Mouse (Mus musculus): ENCODE measurements around the gene Foxn3. TPM values are rescaled to one million over a fixed set of nuclear protein-coding genes. Genes with fewer than 3 reads are reported as not detected.

Gene Foxn3
- polyA plus RNA-seq, 1 experiment = 28.9 TPM

- H3K27ac ChIP-seq (replicated peaks; ENCODE audit: low read depth, low read length) = no peak overlapping the region
- H3K4me1 ChIP-seq (ENCODE audit: control insufficient read depth, insufficient read depth, insufficient read length, low read length) = no peaks in the 10 kb centered on the region
- no peak overlapping the region for H3K4me3 ChIP-seq (ENCODE audit: insufficient read depth, low read depth, low read length)
Measured at GRCm38 (mm10) chr12:99574299-99574698, 10.9 kb upstream of the Foxn3 start.

DNA sequence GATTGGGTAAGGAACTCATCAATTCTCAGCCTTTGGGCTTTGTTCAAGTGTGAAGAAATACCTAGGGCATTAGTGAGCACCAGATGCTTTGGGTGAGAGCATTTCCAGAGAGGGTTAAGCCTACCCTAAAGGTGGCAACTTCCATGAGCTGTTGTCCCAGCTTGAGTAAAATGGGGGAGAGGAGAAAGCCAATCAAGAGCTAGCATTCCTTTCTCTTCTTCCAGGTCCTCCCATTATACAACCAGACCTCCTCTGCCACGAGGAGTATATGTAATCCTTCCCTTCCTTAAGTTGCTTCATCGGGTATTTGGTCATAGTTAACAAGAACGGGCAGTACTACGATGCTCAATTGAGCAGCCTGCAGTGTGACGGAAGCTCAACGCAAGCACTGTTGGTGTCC is 9.7 kb upstream of the Foxn3 start:
- no peak overlapping the region for H3K4me3 ChIP-seq (ENCODE audit: insufficient read depth, low read depth, low read length)
- H3K4me1 ChIP-seq (ENCODE audit: control insufficient read depth, insufficient read depth, insufficient read length, low read length) = no peaks in the 10 kb centered on the region
- no peak overlapping the region for H3K27ac ChIP-seq (replicated peaks; ENCODE audit: low read depth, low read length)

GRCm38 (mm10) chr12:99571999-99572398 is 8.6 kb upstream of the Foxn3 start:
- H3K4me3 ChIP-seq (ENCODE audit: insufficient read depth, low read depth, low read length) = no peak overlapping the region
- no peaks in the 10 kb centered on the region for H3K4me1 ChIP-seq (ENCODE audit: control insufficient read depth, insufficient read depth, insufficient read length, low read length)
- H3K27ac ChIP-seq (replicated peaks; ENCODE audit: low read depth, low read length) = no peak overlapping the region

- no peak overlapping the region for H3K4me3 ChIP-seq (ENCODE audit: insufficient read depth, low read depth, low read length)
- no peak overlapping the region for H3K27ac ChIP-seq (replicated peaks; ENCODE audit: low read depth, low read length)
- no peaks in the 10 kb centered on the region for H3K4me1 ChIP-seq (ENCODE audit: control insufficient read depth, insufficient read depth, insufficient read length, low read length)
Measured at GRCm38 (mm10) chr12:99570197-99570956, 7.0 kb upstream of the Foxn3 start.

DNA sequence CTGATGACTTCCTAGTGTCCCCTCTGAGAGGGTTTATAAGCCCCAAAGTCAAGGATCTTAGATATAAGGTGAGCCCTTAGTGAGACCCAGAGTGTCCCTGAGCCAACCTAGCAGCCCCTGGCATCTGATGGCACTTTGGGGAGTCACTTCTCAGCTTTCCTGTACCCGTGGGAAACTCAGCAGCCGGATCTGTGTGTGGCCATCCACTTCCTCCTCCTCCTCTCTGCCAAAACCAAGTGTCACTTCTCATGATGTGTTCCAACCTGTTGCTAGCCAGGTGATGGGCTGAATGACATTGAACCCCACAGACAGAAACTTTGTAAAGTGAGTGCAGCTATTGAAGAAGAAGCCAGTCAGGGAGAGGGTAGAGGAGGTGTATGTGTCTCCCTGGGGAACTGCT is 2.2 kb upstream of the Foxn3 start:
- Histone ChIP-seq H3K4me1 (ENCODE audit: control insufficient read depth, insufficient read depth, insufficient read length, low read length) (peaks cover 3% of the 10 kb centered on the region; the same call in 1 of the 2 replicates), H3K27ac (replicated peaks; ENCODE audit: low read depth, low read length) (no peak overlapping the region), H3K4me3 (ENCODE audit: insufficient read depth, low read depth, low read length) (no peak overlapping the region)

GRCm38 (mm10) chr12:99564301-99564910 is 1.0 kb upstream of the Foxn3 start:
- Histone ChIP-seq H3K4me3 (ENCODE audit: insufficient read depth, low read depth, low read length) (peak overlapping the region; percentile 0; the same call in 1 of the 2 replicates), H3K4me1 (ENCODE audit: control insufficient read depth, insufficient read depth, insufficient read length, low read length) (peaks cover 7% of the 10 kb centered on the region), H3K27ac (replicated peaks; ENCODE audit: low read depth, low read length) (0 out of 2 replicates have a peak overlapping the region, but pooled peaks have one; percentile 32)

DNA sequence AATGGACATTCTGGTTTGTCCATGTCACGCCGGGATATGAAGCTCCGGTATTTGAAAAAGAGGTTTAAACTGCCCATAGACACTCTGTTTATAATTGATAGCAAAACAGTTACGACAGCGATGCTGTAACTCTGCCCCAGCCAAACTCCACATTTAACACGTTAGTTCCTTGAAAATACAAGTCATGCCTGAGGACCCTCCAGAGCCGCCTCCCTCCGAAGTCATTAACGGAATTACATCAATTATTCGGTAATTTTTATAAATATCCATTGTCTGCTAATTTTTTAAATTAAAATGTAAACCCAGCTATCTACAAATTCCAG is 554 bp downstream of the Foxn3 start:
- Histone ChIP-seq H3K4me1 (ENCODE audit: control insufficient read depth, insufficient read depth, insufficient read length, low read length) (peaks cover 21% of the 10 kb centered on the region), H3K27ac (replicated peaks; ENCODE audit: low read depth, low read length) (peak overlapping the region; percentile 46; the same call in 1 of the 2 replicates), H3K4me3 (ENCODE audit: insufficient read depth, low read depth, low read length) (peak overlapping the region; percentile 98)

GRCm38 (mm10) chr12:99562073-99562866 is 1.1 kb downstream of the Foxn3 start:
- peak overlapping the region; percentile 50 for H3K27ac ChIP-seq (replicated peaks; ENCODE audit: low read depth, low read length)
- peaks cover 26% of the 10 kb centered on the region for H3K4me1 ChIP-seq (ENCODE audit: control insufficient read depth, insufficient read depth, insufficient read length, low read length)
- H3K4me3 ChIP-seq (ENCODE audit: insufficient read depth, low read depth, low read length) = peak overlapping the region; percentile 98

DNA sequence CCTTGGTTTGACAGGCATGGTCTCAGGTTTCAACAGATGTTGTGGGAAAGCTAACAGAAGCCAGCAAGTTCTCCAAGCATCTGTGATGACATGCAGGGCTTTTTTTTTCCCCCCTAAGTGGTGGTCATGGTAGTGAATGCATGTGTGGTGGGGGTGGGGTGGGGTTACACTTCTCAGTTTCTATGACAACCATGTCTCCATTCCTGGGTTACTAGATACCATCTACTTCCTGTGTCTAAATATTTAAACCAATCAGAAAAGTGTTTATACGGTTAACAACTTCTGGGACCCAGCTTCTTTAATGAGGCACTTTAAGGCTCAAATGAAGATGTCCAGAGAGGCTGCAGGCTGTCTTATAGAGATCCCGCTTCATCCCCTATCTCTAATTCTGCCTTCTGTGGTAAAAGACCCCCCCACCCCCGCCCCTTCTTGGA is 2.0 kb downstream of the Foxn3 start:
- Histone ChIP-seq H3K4me1 (ENCODE audit: control insufficient read depth, insufficient read depth, insufficient read length, low read length) (peaks cover 28% of the 10 kb centered on the region), H3K27ac (replicated peaks; ENCODE audit: low read depth, low read length) (no peak overlapping the region), H3K4me3 (ENCODE audit: insufficient read depth, low read depth, low read length) (peak overlapping the region; percentile 25; the same call in 1 of the 2 replicates)

- peaks cover 28% of the 10 kb centered on the region for H3K4me1 ChIP-seq (ENCODE audit: control insufficient read depth, insufficient read depth, insufficient read length, low read length)
- H3K27ac ChIP-seq (replicated peaks; ENCODE audit: low read depth, low read length) = peak overlapping the region; percentile 7; the same call in 1 of the 2 replicates
- H3K4me3 ChIP-seq (ENCODE audit: insufficient read depth, low read depth, low read length) = peak overlapping the region; percentile 40
Measured at GRCm38 (mm10) chr12:99560701-99561332, 2.6 kb downstream of the Foxn3 start.

DNA sequence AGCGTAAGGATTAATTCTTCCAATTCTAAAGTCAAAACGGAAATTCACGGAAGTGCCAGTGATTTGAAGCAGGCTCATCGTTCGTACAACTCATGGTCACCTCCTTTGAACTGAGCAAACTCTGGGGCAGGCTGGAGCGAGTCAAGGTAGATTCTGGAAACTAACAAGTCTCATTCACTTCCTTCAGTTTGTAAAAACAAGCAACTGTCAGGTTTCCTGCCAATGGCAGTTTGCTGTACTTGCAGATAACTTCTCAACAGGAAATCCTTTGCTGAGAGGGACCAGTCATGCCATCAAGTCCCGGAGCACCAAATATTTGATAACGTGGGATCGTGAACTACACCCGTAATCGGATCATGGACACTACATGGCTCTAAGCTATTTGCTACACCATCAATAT is 3.9 kb downstream of the Foxn3 start:
- Histone ChIP-seq H3K4me3 (ENCODE audit: insufficient read depth, low read depth, low read length) (no peak overlapping the region), H3K27ac (replicated peaks; ENCODE audit: low read depth, low read length) (peak overlapping the region; percentile 47), H3K4me1 (ENCODE audit: control insufficient read depth, insufficient read depth, insufficient read length, low read length) (peaks cover 28% of the 10 kb centered on the region)

DNA sequence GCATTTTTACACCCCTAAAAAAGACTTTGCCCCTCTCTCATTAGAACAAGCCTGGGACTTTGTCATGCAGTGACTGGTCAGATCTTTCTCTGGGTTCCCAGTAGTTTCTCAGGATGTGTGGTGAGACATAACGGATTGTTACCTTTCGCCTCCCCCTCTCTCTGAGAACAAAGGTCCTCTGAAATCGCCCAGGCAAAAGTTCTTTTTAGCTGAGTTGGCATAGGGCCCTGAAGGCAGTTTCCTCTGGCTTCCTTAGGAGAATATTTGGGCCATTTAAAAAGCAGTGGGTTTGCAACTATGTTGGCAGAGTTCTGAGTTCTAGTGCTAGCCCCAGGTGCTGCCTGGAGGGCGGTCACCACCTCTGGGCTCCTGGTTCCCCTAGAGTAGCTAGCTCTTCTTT is 4.9 kb downstream of the Foxn3 start:
- Histone ChIP-seq H3K27ac (replicated peaks; ENCODE audit: low read depth, low read length) (no peak overlapping the region; the same call in 1 of the 2 replicates), H3K4me1 (ENCODE audit: control insufficient read depth, insufficient read depth, insufficient read length, low read length) (peaks cover 30% of the 10 kb centered on the region), H3K4me3 (ENCODE audit: insufficient read depth, low read depth, low read length) (no peak overlapping the region)

DNA sequence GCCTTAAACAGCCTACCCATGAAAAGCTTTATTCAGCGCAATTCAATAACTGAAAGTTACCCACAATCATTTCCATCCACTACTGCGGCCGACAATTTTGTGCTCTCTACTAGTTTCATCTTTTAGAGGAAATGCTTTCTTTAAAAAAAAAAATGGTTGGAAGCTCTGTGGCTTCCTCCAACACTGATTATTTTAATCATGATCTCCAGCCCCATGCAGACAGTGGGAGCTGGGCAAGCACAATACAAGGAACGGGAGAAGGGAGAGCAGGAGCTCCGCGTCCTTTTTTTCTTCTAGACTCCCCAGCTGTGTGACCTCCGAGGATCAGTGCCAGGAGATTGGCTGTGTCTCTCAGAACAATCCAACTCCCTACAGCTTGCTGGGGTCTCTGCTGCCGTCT is 5.9 kb downstream of the Foxn3 start:
- H3K4me1 ChIP-seq (ENCODE audit: control insufficient read depth, insufficient read depth, insufficient read length, low read length) = peaks cover 34% of the 10 kb centered on the region
- H3K27ac ChIP-seq (replicated peaks; ENCODE audit: low read depth, low read length) = 0 out of 2 replicates have a peak overlapping the region, but pooled peaks have one; percentile 15
- no peak overlapping the region for H3K4me3 ChIP-seq (ENCODE audit: insufficient read depth, low read depth, low read length)

DNA sequence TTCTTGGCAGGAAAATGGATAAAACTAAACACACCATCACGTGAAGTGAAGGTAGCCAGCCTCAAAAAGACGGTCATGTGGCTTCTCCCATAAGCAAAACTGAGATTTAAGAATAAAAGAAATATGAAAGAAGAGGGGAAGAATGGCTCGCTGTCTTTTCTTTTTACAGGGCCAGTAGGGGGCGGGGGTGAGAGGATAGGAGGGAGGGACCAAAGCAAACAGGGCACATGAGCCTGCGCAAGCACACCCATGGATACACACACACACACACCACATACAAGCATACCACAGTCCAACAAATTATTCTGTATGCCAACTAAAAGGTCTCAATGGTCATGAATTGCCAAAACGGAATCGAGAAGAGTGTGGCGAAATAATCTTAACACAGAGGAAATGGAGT is 12.8 kb downstream of the Foxn3 start:
- Histone ChIP-seq H3K4me3 (ENCODE audit: insufficient read depth, low read depth, low read length) (no peak overlapping the region), H3K4me1 (ENCODE audit: control insufficient read depth, insufficient read depth, insufficient read length, low read length) (peaks cover 15% of the 10 kb centered on the region), H3K27ac (replicated peaks; ENCODE audit: low read depth, low read length) (no peak overlapping the region)

DNA sequence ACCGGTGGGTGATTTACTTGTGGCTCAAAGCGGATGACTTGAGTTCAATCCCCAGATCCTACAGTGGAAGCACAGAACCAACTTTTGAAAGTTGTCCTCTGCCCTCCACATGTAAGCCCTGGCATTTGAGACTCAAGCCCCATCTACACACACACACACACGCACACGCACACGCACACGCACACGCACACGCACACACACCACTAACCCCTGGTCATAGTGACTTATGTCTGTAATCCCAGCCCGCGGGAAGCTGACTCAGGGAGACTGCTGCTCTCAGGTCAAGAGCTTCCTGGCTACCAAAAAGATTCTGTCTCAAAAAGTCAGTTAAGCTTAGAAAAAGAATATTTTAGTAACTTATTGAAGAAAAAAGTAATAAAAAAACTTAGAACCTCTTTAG is 13.6 kb downstream of the Foxn3 start:
- no peak overlapping the region for H3K27ac ChIP-seq (replicated peaks; ENCODE audit: low read depth, low read length)
- H3K4me3 ChIP-seq (ENCODE audit: insufficient read depth, low read depth, low read length) = no peak overlapping the region
- peaks cover 17% of the 10 kb centered on the region for H3K4me1 ChIP-seq (ENCODE audit: control insufficient read depth, insufficient read depth, insufficient read length, low read length)

All from brown adipose tissue, adult 24 weeks (tissue).